Mouse (Mus musculus) olfactory bulb, adult 2 months (tissue): Measurements from ENCODE around the gene Ceacam19.

Source experiments
- CTCF ChIP-seq: fragments of 200-500 bp; IDR thresholded peaks from 2 replicates; pipeline ENCODE4 v1.5.1; 2012; ENCODE audit warnings: low read depth, mild to moderate bottlenecking, low read length, moderate library complexity; ENCODE audit not compliant: insufficient read depth
- POLR2A ChIP-seq: fragments of 200-500 bp; IDR thresholded peaks from 2 replicates; pipeline ENCODE4 v1.6.1; 2012; ENCODE audit warnings: mild to moderate bottlenecking, low read depth, low read length, moderate library complexity; ENCODE audit not compliant: insufficient read depth

GRCm38 (mm10) chr7:19843561-19843960 lies 44.2 kb downstream of the Ceacam19 start:
- TF ChIP-seq CTCF, result peak; percentile 71
- TF ChIP-seq POLR2A, result no peak
